Mouse (Mus musculus): ENCODE data around the gene Il24.

Il24 gene

DNA sequence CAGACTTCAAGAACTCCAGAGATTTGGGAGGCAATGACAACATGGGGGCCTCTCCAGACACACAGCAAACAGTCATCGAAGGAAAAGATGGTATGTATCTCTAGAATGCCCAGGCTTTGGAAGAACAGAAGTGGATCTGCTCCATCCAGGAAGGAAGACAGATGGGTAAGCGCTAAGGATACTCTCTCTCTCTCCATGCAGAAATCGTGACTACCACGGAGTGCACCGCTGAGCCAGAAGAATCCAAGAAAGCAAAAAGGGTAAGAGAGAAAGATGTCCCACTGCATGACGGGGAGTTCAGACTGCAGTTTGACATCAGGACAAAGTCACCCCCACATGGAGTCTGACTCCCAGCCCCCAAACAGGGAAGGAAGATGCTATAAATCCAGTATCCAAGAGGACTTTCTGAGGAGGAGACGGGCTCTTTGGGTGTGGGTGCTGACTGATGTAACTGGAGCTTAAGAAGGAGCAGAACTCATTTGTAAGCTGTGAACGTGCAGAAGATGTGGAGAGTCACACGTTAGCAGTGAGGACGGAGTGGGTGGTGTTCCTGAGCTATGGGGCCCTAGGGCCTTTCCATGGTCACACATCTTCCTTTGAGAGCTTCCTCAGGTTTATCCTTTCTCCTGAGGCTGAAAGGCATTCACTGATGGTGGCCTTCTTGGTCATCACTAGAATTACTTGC lies 37.6 kb downstream of the Il24 start:
- DNase-seq: no peak

DNA sequence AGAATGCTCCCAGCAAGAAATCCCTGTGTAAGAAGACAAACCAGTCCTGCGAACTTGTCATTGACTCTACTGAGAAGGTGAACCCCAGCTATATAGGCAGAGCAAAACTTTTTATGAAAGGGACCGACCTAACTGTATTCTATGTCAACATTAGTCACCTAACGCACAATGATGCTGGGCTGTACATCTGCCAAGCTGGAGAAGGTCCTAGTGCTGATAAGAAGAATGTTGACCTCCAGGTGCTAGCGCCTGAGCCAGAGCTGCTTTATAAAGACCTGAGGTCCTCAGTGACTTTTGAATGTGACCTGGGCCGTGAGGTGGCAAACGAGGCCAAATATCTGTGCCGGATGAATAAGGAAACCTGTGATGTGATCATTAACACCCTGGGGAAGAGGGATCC lies 42.7 kb downstream of the Il24 start:
- no peak for DNase-seq

DNA sequence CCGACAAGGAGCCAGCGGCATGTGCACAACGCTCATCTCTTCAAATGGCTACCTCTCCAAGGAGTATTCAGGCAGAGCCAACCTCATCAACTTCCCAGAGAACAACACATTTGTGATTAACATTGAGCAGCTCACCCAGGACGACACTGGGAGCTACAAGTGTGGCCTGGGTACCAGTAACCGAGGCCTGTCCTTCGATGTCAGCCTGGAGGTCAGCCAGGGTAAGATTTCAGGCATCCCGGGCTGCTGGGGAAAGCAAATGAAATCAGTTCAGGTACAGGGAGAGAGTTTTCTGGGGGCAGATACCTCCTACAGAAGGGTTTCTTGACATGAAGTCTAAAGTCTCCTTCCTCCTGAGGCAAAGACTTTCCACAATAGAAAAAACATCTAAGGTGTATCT lies 45.6 kb downstream of the Il24 start:
- no peak for DNase-seq

DNA sequence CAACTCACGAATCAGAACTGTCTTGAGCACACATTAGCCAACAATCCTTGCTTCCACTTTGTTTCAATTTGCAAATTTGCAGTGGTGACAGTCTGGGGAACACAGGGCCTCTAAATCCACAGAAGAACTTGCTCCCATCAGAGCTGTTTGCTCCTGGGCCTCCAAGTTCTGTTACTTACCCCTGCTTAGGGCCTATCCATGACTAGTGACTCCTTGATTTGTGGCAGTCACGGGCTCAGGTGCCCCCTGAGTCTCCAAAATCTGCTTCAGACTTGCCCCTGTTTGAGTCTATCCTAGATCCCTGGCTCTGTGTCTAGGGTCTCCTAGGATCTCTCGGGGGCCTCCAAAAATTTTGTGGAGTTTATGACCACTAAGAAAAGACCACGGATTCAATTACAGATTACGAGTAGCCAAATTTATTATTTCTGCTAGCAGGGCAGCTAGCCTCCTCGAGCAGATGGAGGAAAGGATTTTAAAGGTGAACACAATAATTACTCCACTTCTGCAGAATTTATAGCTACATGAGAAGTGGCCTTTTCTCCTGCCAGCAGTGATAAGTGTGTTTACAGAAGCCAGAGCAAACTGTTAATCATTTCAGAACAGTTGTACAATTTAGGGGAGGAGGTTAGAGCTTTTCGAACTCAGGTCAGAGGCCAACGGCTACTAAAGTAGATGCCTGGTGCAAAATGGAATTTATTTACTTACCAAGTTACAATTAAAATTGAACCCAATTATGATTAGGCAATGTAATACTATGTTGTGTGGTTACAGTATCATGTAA lies 46.5 kb downstream of the Il24 start:
- no peak for DNase-seq

DNA sequence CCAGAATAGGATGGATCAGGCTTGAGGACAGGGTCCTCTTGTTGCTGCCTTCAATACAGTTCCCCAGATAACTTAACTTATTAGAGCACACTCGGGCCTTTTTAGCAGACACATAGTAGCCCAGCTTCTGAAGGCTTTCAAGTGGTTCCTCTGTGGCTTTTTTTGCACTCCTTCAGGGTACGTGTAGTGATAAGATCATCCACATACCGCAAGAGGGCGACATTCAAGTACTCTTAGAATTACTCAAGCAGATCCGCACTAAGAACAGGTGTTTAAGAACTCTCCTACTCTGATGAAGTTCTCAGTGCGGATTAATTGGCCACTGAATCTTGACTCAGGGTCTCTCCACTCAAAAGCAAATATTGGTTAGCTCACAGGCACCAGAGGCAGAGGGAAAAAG lies 49.0 kb downstream of the Il24 start:
- DNase-seq: no peak

DNA sequence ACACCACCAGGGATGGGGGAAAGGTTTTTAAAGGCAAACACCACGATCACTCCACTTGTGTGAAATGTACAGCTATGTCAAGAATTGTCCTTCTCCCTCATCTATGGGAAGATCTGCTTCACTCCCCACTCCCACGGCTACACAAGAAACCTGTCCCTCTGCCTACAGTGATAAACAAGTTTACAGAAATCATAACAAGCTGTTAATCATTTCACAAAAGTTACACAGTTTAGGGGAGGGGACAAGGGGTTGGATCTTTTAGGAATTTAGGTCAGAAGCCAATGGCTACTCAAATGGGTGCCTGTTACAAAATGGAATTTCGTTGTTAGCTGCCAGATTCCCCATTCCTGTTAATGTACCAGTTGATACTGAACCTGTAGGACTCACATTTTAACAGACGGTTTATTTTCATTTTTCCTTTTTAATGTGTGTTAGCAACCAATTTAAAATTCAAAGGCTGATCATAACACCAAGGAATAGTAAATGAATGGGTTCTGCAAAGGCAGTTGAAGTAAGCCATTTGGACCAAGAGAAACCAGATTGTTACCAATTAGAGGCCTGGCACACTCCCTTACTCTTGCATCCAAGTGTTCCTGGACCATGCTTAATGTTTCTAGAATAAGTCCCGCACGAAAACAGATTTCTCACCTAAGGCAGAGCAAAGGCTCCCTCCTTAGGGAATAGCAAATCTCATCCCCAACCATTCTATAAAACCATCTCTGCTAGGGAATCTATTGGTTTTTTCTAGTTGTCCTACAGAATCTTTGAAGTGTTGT lies 51.9 kb downstream of the Il24 start:
- DNase-seq: peak; percentile 43 to 49

DNA sequence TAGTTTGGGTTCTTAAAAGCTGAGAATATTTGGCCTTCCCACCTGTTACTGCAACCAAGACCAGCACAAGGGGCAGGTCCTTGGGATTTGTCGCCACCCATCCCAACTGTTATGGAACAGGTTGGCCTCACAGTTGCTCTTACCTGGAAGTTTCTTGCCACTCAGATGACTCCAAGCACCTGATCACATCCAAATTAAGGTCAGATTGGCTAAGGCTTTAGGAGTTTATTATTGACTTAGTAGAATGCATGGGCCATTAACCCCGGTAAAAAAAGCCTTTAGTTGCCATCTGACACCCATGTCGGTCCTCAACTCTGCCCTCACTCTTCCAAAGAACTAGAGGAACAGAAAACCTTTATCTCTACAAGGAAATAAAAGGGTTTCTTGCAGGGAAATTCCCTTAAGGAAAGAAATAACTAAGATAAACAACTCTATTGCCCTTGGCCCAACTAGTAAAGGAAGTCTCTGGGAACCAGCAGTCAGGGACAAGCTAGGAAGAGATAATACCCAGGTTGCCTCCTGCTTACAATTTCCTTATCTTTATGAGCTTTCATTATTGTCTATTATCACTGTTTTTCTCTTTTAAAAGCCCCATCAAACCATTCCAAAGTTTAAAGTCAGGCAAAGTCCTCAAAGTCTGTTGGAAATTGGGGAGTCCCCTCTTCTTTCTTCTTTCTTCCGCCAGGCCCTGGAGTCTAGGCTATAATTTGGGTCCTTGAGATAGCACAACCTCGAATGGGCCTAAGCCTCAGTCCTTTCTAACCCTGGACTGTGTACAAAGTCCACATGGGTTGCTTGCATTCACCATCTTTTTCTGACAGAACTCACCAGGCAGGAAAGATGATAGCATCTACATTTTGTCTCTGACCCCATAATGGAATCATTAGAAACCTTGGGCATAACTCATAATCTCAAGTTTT lies 54.8 kb downstream of the Il24 start:
- DNase-seq: no peak

All from cerebellum, adult 18-20 months (tissue).